Mouse (Mus musculus): Measurements from ENCODE around the gene Tesk1. TPM values are rescaled to one million over a fixed set of nuclear protein-coding genes. Genes with fewer than 3 reads are reported as not detected.

The Tesk1 gene
- 16.4 and 19.0 TPM in 2 replicates for polyA plus RNA-seq (2014; fragmentation: Nextera tagmentation; extraction: Ambion mirVana)

- ATAC-seq (ENCODE audit: low read depth) = peak; percentile 8; the same call in 1 of the 2 replicates
- 29% methylated on average over 4 of the region's 4 CpGs for WGBS
- peak within 1 kb of the TSS; percentile 95 for H3K27ac ChIP-seq (ENCODE audit: low read depth, low read length)
- H3K9me3 ChIP-seq (ENCODE audit: control insufficient read depth, low read length) = no peaks in the 10 kb centered on the region
- peak within 1 kb of the TSS; percentile 99 for H3K9ac ChIP-seq (replicated peaks; ENCODE audit: low read depth, low read length)
- peaks cover 14% of the 10 kb centered on the region for H3K36me3 ChIP-seq (ENCODE audit: control insufficient read depth, insufficient read depth, low read length)
- peak within 1 kb of the TSS; percentile 85 for H3K4me2 ChIP-seq (ENCODE audit: low read depth, low read length)
- H3K4me1 ChIP-seq (ENCODE audit: control insufficient read depth, insufficient read depth, low read length) = peaks cover 12% of the 10 kb centered on the region
- H3K27me3 ChIP-seq (ENCODE audit: control insufficient read depth, insufficient read depth, low read length) = no peaks in the 10 kb centered on the region
- peak within 1 kb of the TSS; percentile 98 for H3K4me3 ChIP-seq (ENCODE audit: low read depth, low read length)
Measured at GRCm38 (mm10) chr4:43441639-43442038, at the start of gene Tesk1. Gene Tesk1, plus strand, starts transcription at chr4:43441939.

GRCm38 (mm10) chr4:43394345-43394891 is 47.3 kb upstream of the Tesk1 start:
- Histone ChIP-seq H3K4me2 (ENCODE audit: low read depth, low read length) (no peak overlapping the region), H3K4me1 (ENCODE audit: control insufficient read depth, insufficient read depth, low read length) (peaks cover 13% of the 10 kb centered on the region), H3K9ac (replicated peaks; ENCODE audit: low read depth, low read length) (no peak overlapping the region), H3K4me3 (ENCODE audit: low read depth, low read length) (no peak overlapping the region), H3K36me3 (ENCODE audit: control insufficient read depth, insufficient read depth, low read length) (no peaks in the 10 kb centered on the region), H3K27ac (ENCODE audit: low read depth, low read length) (no peak overlapping the region), H3K27me3 (ENCODE audit: control insufficient read depth, insufficient read depth, low read length) (no peaks in the 10 kb centered on the region), H3K9me3 (ENCODE audit: control insufficient read depth, low read length) (no peaks in the 10 kb centered on the region)
- WGBS = 74% methylated on average over 15 of the region's 15 CpGs
- no peak for ATAC-seq (ENCODE audit: low read depth)

- 92% methylated on average over 5 of the region's 5 CpGs for WGBS
- Histone ChIP-seq H3K4me3 (ENCODE audit: low read depth, low read length) (no peak overlapping the region), H3K4me2 (ENCODE audit: low read depth, low read length) (no peak overlapping the region), H3K36me3 (ENCODE audit: control insufficient read depth, insufficient read depth, low read length) (no peaks in the 10 kb centered on the region), H3K9me3 (ENCODE audit: control insufficient read depth, low read length) (no peaks in the 10 kb centered on the region), H3K27ac (ENCODE audit: low read depth, low read length) (no peak overlapping the region), H3K4me1 (ENCODE audit: control insufficient read depth, insufficient read depth, low read length) (peaks cover 13% of the 10 kb centered on the region), H3K9ac (replicated peaks; ENCODE audit: low read depth, low read length) (no peak overlapping the region), H3K27me3 (ENCODE audit: control insufficient read depth, insufficient read depth, low read length) (no peaks in the 10 kb centered on the region)
- ATAC-seq (ENCODE audit: low read depth) = no peak
Measured at GRCm38 (mm10) chr4:43395147-43395546, 46.6 kb upstream of the Tesk1 start.

- peaks cover 13% of the 10 kb centered on the region for H3K4me1 ChIP-seq (ENCODE audit: control insufficient read depth, insufficient read depth, low read length)
- no peak overlapping the region for H3K9ac ChIP-seq (replicated peaks; ENCODE audit: low read depth, low read length)
- H3K4me3 ChIP-seq (ENCODE audit: low read depth, low read length) = no peak overlapping the region
- no peaks in the 10 kb centered on the region for H3K9me3 ChIP-seq (ENCODE audit: control insufficient read depth, low read length)
- H3K27me3 ChIP-seq (ENCODE audit: control insufficient read depth, insufficient read depth, low read length) = no peaks in the 10 kb centered on the region
- no peak for ATAC-seq (ENCODE audit: low read depth)
- no peaks in the 10 kb centered on the region for H3K36me3 ChIP-seq (ENCODE audit: control insufficient read depth, insufficient read depth, low read length)
- no peak overlapping the region for H3K27ac ChIP-seq (ENCODE audit: low read depth, low read length)
- H3K4me2 ChIP-seq (ENCODE audit: low read depth, low read length) = no peak overlapping the region
- WGBS = 69% methylated on average over 9 of the region's 9 CpGs
Measured at GRCm38 (mm10) chr4:43395836-43396235, 45.9 kb upstream of the Tesk1 start.

GRCm38 (mm10) chr4:43396381-43396780 is 45.4 kb upstream of the Tesk1 start:
- H3K27me3 ChIP-seq (ENCODE audit: control insufficient read depth, insufficient read depth, low read length) = no peaks in the 10 kb centered on the region
- no peak overlapping the region for H3K4me2 ChIP-seq (ENCODE audit: low read depth, low read length)
- H3K9me3 ChIP-seq (ENCODE audit: control insufficient read depth, low read length) = no peaks in the 10 kb centered on the region

GRCm38 (mm10) chr4:43398014-43398413 is 43.7 kb upstream of the Tesk1 start:
- Histone ChIP-seq H3K9ac (replicated peaks; ENCODE audit: low read depth, low read length) (no peak overlapping the region), H3K4me3 (ENCODE audit: low read depth, low read length) (no peak overlapping the region), H3K27me3 (ENCODE audit: control insufficient read depth, insufficient read depth, low read length) (no peaks in the 10 kb centered on the region), H3K4me1 (ENCODE audit: control insufficient read depth, insufficient read depth, low read length) (peaks cover 13% of the 10 kb centered on the region), H3K4me2 (ENCODE audit: low read depth, low read length) (no peak overlapping the region), H3K9me3 (ENCODE audit: control insufficient read depth, low read length) (no peaks in the 10 kb centered on the region), H3K27ac (ENCODE audit: low read depth, low read length) (peak overlapping the region; percentile 57; the same call in 1 of the 2 replicates), H3K36me3 (ENCODE audit: control insufficient read depth, insufficient read depth, low read length) (no peaks in the 10 kb centered on the region)
- no peak for ATAC-seq (ENCODE audit: low read depth)
- 36% methylated on average over 4 of the region's 4 CpGs for WGBS

More at GRCm38 (mm10) chr4:43396381-43396780, 45.4 kb upstream of the Tesk1 start:
- Histone ChIP-seq H3K27ac (ENCODE audit: low read depth, low read length) (no peak overlapping the region), H3K4me3 (ENCODE audit: low read depth, low read length) (no peak overlapping the region), H3K4me1 (ENCODE audit: control insufficient read depth, insufficient read depth, low read length) (peaks cover 13% of the 10 kb centered on the region), H3K9ac (replicated peaks; ENCODE audit: low read depth, low read length) (no peak overlapping the region), H3K36me3 (ENCODE audit: control insufficient read depth, insufficient read depth, low read length) (no peaks in the 10 kb centered on the region)
- no peak for ATAC-seq (ENCODE audit: low read depth)
- WGBS = 89% methylated on average over 5 of the region's 5 CpGs

- Histone ChIP-seq H3K9ac (replicated peaks; ENCODE audit: low read depth, low read length) (peak overlapping the region; percentile 16; the same call in 1 of the 2 replicates), H3K27ac (ENCODE audit: low read depth, low read length) (peak overlapping the region; percentile 57), H3K4me2 (ENCODE audit: low read depth, low read length) (no peak overlapping the region), H3K4me3 (ENCODE audit: low read depth, low read length) (no peak overlapping the region), H3K36me3 (ENCODE audit: control insufficient read depth, insufficient read depth, low read length) (no peaks in the 10 kb centered on the region), H3K27me3 (ENCODE audit: control insufficient read depth, insufficient read depth, low read length) (no peaks in the 10 kb centered on the region), H3K9me3 (ENCODE audit: control insufficient read depth, low read length) (no peaks in the 10 kb centered on the region), H3K4me1 (ENCODE audit: control insufficient read depth, insufficient read depth, low read length) (peaks cover 13% of the 10 kb centered on the region)
- WGBS = 54% methylated on average over 17 of the region's 17 CpGs
- no peak for ATAC-seq (ENCODE audit: low read depth)
Measured at GRCm38 (mm10) chr4:43398829-43399331, 42.9 kb upstream of the Tesk1 start.

GRCm38 (mm10) chr4:43399391-43400131 is 42.2 kb upstream of the Tesk1 start:
- no peak overlapping the region for H3K4me3 ChIP-seq (ENCODE audit: low read depth, low read length)
- H3K27me3 ChIP-seq (ENCODE audit: control insufficient read depth, insufficient read depth, low read length) = no peaks in the 10 kb centered on the region
- H3K27ac ChIP-seq (ENCODE audit: low read depth, low read length) = no peak overlapping the region
- no peaks in the 10 kb centered on the region for H3K9me3 ChIP-seq (ENCODE audit: control insufficient read depth, low read length)
- peaks cover 13% of the 10 kb centered on the region for H3K4me1 ChIP-seq (ENCODE audit: control insufficient read depth, insufficient read depth, low read length)
- ATAC-seq (ENCODE audit: low read depth) = no peak
- 73% methylated on average over 30 of the region's 31 CpGs for WGBS
- H3K9ac ChIP-seq (replicated peaks; ENCODE audit: low read depth, low read length) = peak overlapping the region; percentile 16; the same call in 1 of the 2 replicates
- H3K4me2 ChIP-seq (ENCODE audit: low read depth, low read length) = no peak overlapping the region
- no peaks in the 10 kb centered on the region for H3K36me3 ChIP-seq (ENCODE audit: control insufficient read depth, insufficient read depth, low read length)

- ATAC-seq (ENCODE audit: low read depth) = no peak
- 29% methylated on average over 10 of the region's 10 CpGs for WGBS
- H3K27ac ChIP-seq (ENCODE audit: low read depth, low read length) = no peak overlapping the region
- no peaks in the 10 kb centered on the region for H3K9me3 ChIP-seq (ENCODE audit: control insufficient read depth, low read length)
- no peak overlapping the region for H3K4me3 ChIP-seq (ENCODE audit: low read depth, low read length)
- H3K9ac ChIP-seq (replicated peaks; ENCODE audit: low read depth, low read length) = no peak overlapping the region
- peaks cover 18% of the 10 kb centered on the region for H3K4me1 ChIP-seq (ENCODE audit: control insufficient read depth, insufficient read depth, low read length)
- no peaks in the 10 kb centered on the region for H3K27me3 ChIP-seq (ENCODE audit: control insufficient read depth, insufficient read depth, low read length)
- no peak overlapping the region for H3K4me2 ChIP-seq (ENCODE audit: low read depth, low read length)
- H3K36me3 ChIP-seq (ENCODE audit: control insufficient read depth, insufficient read depth, low read length) = no peaks in the 10 kb centered on the region
Measured at GRCm38 (mm10) chr4:43400976-43401375, 40.8 kb upstream of the Tesk1 start.

Data from neural tube, embryonic 14.5 days (tissue).